Mouse (Mus musculus): ENCODE measurements around the gene Myl7. TPM values are rescaled to one million over a fixed set of nuclear protein-coding genes. Genes with fewer than 3 reads are reported as not detected.

The Myl7 gene
- polyA plus RNA-seq, 1 experiment, result 0.43 TPM

DNA sequence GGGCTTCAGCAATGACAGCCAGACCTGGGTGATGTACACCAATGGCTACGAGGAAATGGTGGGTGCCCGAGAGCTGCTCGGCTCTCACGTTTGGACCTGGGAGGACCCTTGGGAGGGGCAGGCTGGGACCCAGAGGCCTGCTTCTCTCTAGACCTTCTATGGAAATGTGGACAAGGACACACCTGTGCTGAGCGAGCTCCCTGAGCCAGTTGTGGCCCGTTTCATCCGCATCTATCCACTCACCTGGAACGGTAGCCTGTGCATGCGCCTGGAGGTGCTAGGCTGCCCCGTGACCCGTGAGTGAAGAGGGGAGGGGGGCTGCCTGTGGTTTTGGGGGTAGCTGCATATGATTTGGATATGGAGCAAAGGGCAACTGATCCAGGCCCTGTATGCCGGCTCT is 30.3 kb downstream of the Myl7 start:
- H3K36me3 ChIP-seq (ENCODE audit: control insufficient read depth, insufficient read depth, low read length), result peaks cover 1% of the 10 kb centered on the region
- no peaks in the 10 kb centered on the region for H3K27me3 ChIP-seq (ENCODE audit: control insufficient read depth, insufficient read depth, low read length)
- no peaks in the 10 kb centered on the region for H3K4me1 ChIP-seq (ENCODE audit: control insufficient read depth, insufficient read depth, low read length)
- no peak overlapping the region for H3K27ac ChIP-seq (ENCODE audit: control insufficient read depth, insufficient read depth, low read depth, low read length)
- no peak overlapping the region for H3K4me3 ChIP-seq (ENCODE audit: control insufficient read depth, low read depth, low read length)
- no peak for TF ChIP-seq POLR2A (IDR thresholded peaks at IDR 0.05; ENCODE audit: control insufficient read depth, low read depth, low read length)
- TF ChIP-seq CTCF (IDR thresholded peaks at IDR 0.05; ENCODE audit: control insufficient read depth, insufficient read depth, insufficient replicate concordance, low read depth, low read length), result no peak

GRCm38 (mm10) chr11:5867196-5867595 is 31.4 kb downstream of the Myl7 start:
- H3K27me3 ChIP-seq (ENCODE audit: control insufficient read depth, insufficient read depth, low read length), result no peaks in the 10 kb centered on the region
- TF ChIP-seq POLR2A (IDR thresholded peaks at IDR 0.05; ENCODE audit: control insufficient read depth, low read depth, low read length), result no peak
- TF ChIP-seq CTCF (IDR thresholded peaks at IDR 0.05; ENCODE audit: control insufficient read depth, insufficient read depth, insufficient replicate concordance, low read depth, low read length), result no peak

GRCm38 (mm10) chr11:5862394-5863105 is 36.0 kb downstream of the Myl7 start:
- no peaks in the 10 kb centered on the region for H3K27me3 ChIP-seq (ENCODE audit: control insufficient read depth, insufficient read depth, low read length)
- TF ChIP-seq POLR2A (IDR thresholded peaks at IDR 0.05; ENCODE audit: control insufficient read depth, low read depth, low read length) (no peak), CTCF (IDR thresholded peaks at IDR 0.05; ENCODE audit: control insufficient read depth, insufficient read depth, insufficient replicate concordance, low read depth, low read length) (no peak)
- H3K4me1 ChIP-seq (ENCODE audit: control insufficient read depth, insufficient read depth, low read length), result peaks cover 8% of the 10 kb centered on the region
- no peaks in the 10 kb centered on the region for H3K36me3 ChIP-seq (ENCODE audit: control insufficient read depth, insufficient read depth, low read length)
- no peak overlapping the region for H3K27ac ChIP-seq (ENCODE audit: control insufficient read depth, insufficient read depth, low read depth, low read length)
- H3K4me3 ChIP-seq (ENCODE audit: control insufficient read depth, low read depth, low read length), result peak overlapping the region; percentile 67

More at GRCm38 (mm10) chr11:5867196-5867595, 31.4 kb downstream of the Myl7 start:
- H3K4me1 ChIP-seq (ENCODE audit: control insufficient read depth, insufficient read depth, low read length), result peaks cover 2% of the 10 kb centered on the region; the same call in 1 of the 2 replicates
- peaks cover under 1% of the 10 kb centered on the region for H3K36me3 ChIP-seq (ENCODE audit: control insufficient read depth, insufficient read depth, low read length)
- H3K4me3 ChIP-seq (ENCODE audit: control insufficient read depth, low read depth, low read length), result no peak overlapping the region
- H3K27ac ChIP-seq (ENCODE audit: control insufficient read depth, insufficient read depth, low read depth, low read length), result no peak overlapping the region

DNA sequence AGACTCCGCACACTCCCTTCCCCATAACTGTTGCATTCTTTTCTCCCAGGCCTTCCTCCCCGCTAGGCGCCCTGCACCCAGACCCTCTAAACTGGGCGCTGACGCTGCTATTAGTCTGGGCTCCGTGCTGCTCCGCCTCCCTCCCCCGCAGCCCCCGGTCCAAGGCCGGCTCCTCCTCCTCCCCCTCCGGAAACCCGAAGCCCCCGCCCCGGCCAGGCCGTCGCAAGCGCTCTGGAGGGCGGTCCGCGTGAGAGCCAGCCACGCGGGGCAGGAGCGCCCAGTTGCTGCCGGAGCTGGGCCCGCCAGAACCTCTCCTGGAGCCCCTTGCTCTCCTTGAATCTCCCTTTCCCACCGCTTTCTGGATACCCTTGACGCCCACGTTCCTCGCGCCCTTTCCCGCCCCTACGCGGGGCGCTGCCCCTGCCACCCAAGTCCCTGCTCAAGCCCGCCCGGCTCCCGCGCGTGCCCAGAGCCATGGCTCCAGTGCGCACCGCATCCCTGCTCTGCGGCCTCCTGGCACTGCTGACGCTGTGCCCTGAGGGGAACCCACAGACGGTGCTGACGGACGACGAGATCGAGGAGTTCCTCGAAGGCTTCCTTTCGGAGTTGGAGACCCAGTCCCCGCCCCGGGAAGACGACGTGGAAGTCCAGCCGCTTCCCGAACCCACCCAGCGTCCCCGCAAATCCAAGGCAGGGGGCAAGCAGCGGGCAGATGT is 36.7 kb downstream of the Myl7 start, which contains the start of gene Aebp1:
Gene Aebp1, plus strand, starts transcription at position 270 of the 716 bp plus-strand sequence.
- Histone ChIP-seq H3K4me1 (ENCODE audit: control insufficient read depth, insufficient read depth, low read length) (peaks cover 8% of the 10 kb centered on the region), H3K36me3 (ENCODE audit: control insufficient read depth, insufficient read depth, low read length) (no peaks in the 10 kb centered on the region), H3K4me3 (ENCODE audit: control insufficient read depth, low read depth, low read length) (peak within 1 kb of the TSS; percentile 67), H3K27me3 (ENCODE audit: control insufficient read depth, insufficient read depth, low read length) (no peaks in the 10 kb centered on the region), H3K27ac (ENCODE audit: control insufficient read depth, insufficient read depth, low read depth, low read length) (no peak within 1 kb of the TSS)
- no peak for TF ChIP-seq CTCF (IDR thresholded peaks at IDR 0.05; ENCODE audit: control insufficient read depth, insufficient read depth, insufficient replicate concordance, low read depth, low read length)
- TF ChIP-seq POLR2A (IDR thresholded peaks at IDR 0.05; ENCODE audit: control insufficient read depth, low read depth, low read length), result 0 out of 2 replicates have a peak, but pooled peaks have one; percentile 27

- no peaks in the 10 kb centered on the region for H3K36me3 ChIP-seq (ENCODE audit: control insufficient read depth, insufficient read depth, low read length)
- no peak overlapping the region for H3K4me3 ChIP-seq (ENCODE audit: control insufficient read depth, low read depth, low read length)
- no peaks in the 10 kb centered on the region for H3K27me3 ChIP-seq (ENCODE audit: control insufficient read depth, insufficient read depth, low read length)
- no peak for TF ChIP-seq CTCF (IDR thresholded peaks at IDR 0.05; ENCODE audit: control insufficient read depth, insufficient read depth, insufficient replicate concordance, low read depth, low read length)
- TF ChIP-seq POLR2A (IDR thresholded peaks at IDR 0.05; ENCODE audit: control insufficient read depth, low read depth, low read length), result no peak
- peaks cover 8% of the 10 kb centered on the region for H3K4me1 ChIP-seq (ENCODE audit: control insufficient read depth, insufficient read depth, low read length)
- no peak overlapping the region for H3K27ac ChIP-seq (ENCODE audit: control insufficient read depth, insufficient read depth, low read depth, low read length)
Observed at GRCm38 (mm10) chr11:5860639-5861038, 37.9 kb downstream of the Myl7 start.

DNA sequence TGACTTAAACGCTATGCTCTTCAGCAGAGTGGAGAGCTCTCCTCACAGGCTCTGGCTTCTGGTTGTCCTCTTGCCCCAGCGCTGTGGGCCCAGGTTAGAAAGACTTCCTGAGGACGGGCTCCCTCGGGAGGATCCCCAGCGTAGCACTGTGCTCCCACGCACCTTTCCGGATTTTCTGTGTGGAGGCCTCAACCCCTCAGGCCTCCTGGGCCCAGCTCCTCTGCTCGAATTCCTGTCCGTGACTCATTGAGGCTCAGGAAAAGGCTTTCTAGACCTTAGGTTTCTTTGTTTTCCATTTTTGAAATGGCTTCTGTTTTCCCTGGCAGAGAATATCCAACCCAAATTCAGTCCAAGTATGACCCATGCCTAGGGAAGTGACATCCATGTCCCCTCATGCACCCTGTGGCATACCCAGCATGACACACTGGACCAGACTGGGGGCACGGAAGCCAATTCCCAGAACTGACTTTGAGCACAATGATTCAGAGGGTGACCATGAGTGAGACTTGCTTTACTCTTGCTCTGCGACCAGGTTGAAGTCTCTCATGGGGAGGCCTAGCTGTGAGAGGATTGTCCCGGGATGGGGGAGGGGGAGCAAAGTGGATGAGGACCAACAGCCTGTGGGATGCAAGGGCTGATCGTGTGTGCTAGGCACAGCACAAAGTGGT is 38.6 kb downstream of the Myl7 start:
- H3K36me3 ChIP-seq (ENCODE audit: control insufficient read depth, insufficient read depth, low read length), result no peaks in the 10 kb centered on the region
- peaks cover 8% of the 10 kb centered on the region for H3K4me1 ChIP-seq (ENCODE audit: control insufficient read depth, insufficient read depth, low read length)
- TF ChIP-seq POLR2A (IDR thresholded peaks at IDR 0.05; ENCODE audit: control insufficient read depth, low read depth, low read length) (no peak), CTCF (IDR thresholded peaks at IDR 0.05; ENCODE audit: control insufficient read depth, insufficient read depth, insufficient replicate concordance, low read depth, low read length) (no peak)
- H3K27ac ChIP-seq (ENCODE audit: control insufficient read depth, insufficient read depth, low read depth, low read length), result no peak overlapping the region
- no peak overlapping the region for H3K4me3 ChIP-seq (ENCODE audit: control insufficient read depth, low read depth, low read length)
- no peaks in the 10 kb centered on the region for H3K27me3 ChIP-seq (ENCODE audit: control insufficient read depth, insufficient read depth, low read length)

GRCm38 (mm10) chr11:5858723-5859122 is 39.9 kb downstream of the Myl7 start:
- Histone ChIP-seq H3K27me3 (ENCODE audit: control insufficient read depth, insufficient read depth, low read length) (no peaks in the 10 kb centered on the region), H3K4me1 (ENCODE audit: control insufficient read depth, insufficient read depth, low read length) (peaks cover 8% of the 10 kb centered on the region), H3K27ac (ENCODE audit: control insufficient read depth, insufficient read depth, low read depth, low read length) (no peak overlapping the region), H3K4me3 (ENCODE audit: control insufficient read depth, low read depth, low read length) (no peak overlapping the region), H3K36me3 (ENCODE audit: control insufficient read depth, insufficient read depth, low read length) (no peaks in the 10 kb centered on the region)
- TF ChIP-seq POLR2A (IDR thresholded peaks at IDR 0.05; ENCODE audit: control insufficient read depth, low read depth, low read length), result no peak
- TF ChIP-seq CTCF (IDR thresholded peaks at IDR 0.05; ENCODE audit: control insufficient read depth, insufficient read depth, insufficient replicate concordance, low read depth, low read length), result peak; percentile 70; the same call in 1 of the 2 replicates

All from testis, adult 2 months (tissue).